Mouse (Mus musculus) forebrain, embryonic 14.5 days (tissue): ENCODE data around the gene Il9r. TPM values are rescaled to one million over a fixed set of nuclear protein-coding genes. Genes with fewer than 3 reads are reported as not detected.

ENCODE experiments used
- ATAC-seq: fragments of 200-750 bp; cut with Nextera tagmentation; 2 replicates; pipeline ENCODE4 v1.8.0; 2017; ENCODE audit warnings: mild to moderate bottlenecking, moderate library complexity
- DNase-seq: peaks from one replicate; pipeline ENCODE4 v3.0.0-alpha.2; 2015; ENCODE audit warnings: low spot score
- H3K27ac ChIP-seq: fragments of 300-500 bp; sonication (generic); 2 replicates; pipeline ENCODE4 v1.5.1; 2014; ENCODE audit warnings: low read depth, mild to moderate bottlenecking, control low read depth, low read length, moderate library complexity
- H3K27me3 ChIP-seq: fragments of 300-500 bp; sonication (generic); replicated peaks from 2 replicates; pipeline ENCODE4 v1.6.1; 2014; ENCODE audit warnings: low read length, control low read depth, mixed read lengths; ENCODE audit not compliant: control insufficient read depth, insufficient read depth
- H3K36me3 ChIP-seq: fragments of 300-500 bp; sonication (generic); 2 replicates; pipeline ENCODE4 v1.6.1; 2014; ENCODE audit warnings: low read length, control low read depth; ENCODE audit not compliant: control insufficient read depth, insufficient read depth
- H3K4me1 ChIP-seq: fragments of 300-500 bp; sonication (generic); 2 replicates; pipeline ENCODE4 v1.6.1; 2014; ENCODE audit warnings: antibody characterized with exemption, low read length, control low read depth; ENCODE audit not compliant: control insufficient read depth, insufficient read depth
- H3K4me2 ChIP-seq: fragments of 300-500 bp; sonication (generic); 2 replicates; pipeline ENCODE4 v1.6.1; 2014; ENCODE audit warnings: mild to moderate bottlenecking, control low read depth, low read length
- H3K4me3 ChIP-seq: fragments of 300-500 bp; sonication (generic); 2 replicates; pipeline ENCODE4 v1.5.1; 2014; ENCODE audit warnings: low read depth, low read length, control low read depth
- H3K9ac ChIP-seq: fragments of 300-500 bp; sonication (generic); 2 replicates; pipeline ENCODE4 v1.6.1; 2014; ENCODE audit warnings: mild to moderate bottlenecking, low read length, control low read depth, moderate library complexity
- H3K9me3 ChIP-seq: fragments of 300-500 bp; sonication (generic); replicated peaks from 2 replicates; pipeline ENCODE4 v1.6.1; 2016; ENCODE audit warnings: low read length, control low read depth, mixed read lengths; ENCODE audit not compliant: control insufficient read depth
- WGBS: fragments of 180-500 bp; shearing (Covaris S2); extraction: QIAGEN DNeasy Blood & Tissue Kit; methylation state at CpG from one replicate; pipeline ENCODE4 v1.1.7; 2014; 5-methylcytosine and 5-hydroxymethylcytosine counted together
- polyA plus RNA-seq: library from polyadenylated mRNA; unstranded; fragments of >200 nt; fragmentation: Nextera tagmentation; extraction: Ambion mirVana; gene quantifications from 2 replicates; pipeline ENCODE4 v1.2.1, GENCODE M21; 2014

Gene Il9r
- polyA plus RNA-seq, 1 experiment from 2014 or later, result not detected

GRCm38 (mm10) chr11:32196727-32197126, 3.4 kb downstream of the Il9r start:
- ATAC-seq, result no peak
- Histone ChIP-seq H3K4me2 (no peak overlapping the region), H3K4me3 (no peak overlapping the region), H3K36me3 (no peaks in the 10 kb centered on the region), H3K4me1 (no peaks in the 10 kb centered on the region), H3K9me3 (no peaks in the 10 kb centered on the region), H3K9ac (no peak overlapping the region), H3K27me3 (no peaks in the 10 kb centered on the region), H3K27ac (no peak overlapping the region)
- 79% methylated on average over 6 of the region's 6 CpGs for WGBS
- DNase-seq, result no peak

- DNase-seq (no peak), ATAC-seq (no peak)
- Histone ChIP-seq H3K36me3 (no peaks in the 10 kb centered on the region), H3K4me2 (no peak overlapping the region), H3K9ac (no peak overlapping the region; the same call in 1 of the 2 replicates), H3K27ac (no peak overlapping the region), H3K4me3 (no peak overlapping the region), H3K4me1 (no peaks in the 10 kb centered on the region), H3K9me3 (no peaks in the 10 kb centered on the region), H3K27me3 (no peaks in the 10 kb centered on the region)
- WGBS, result 31% methylated on average over 11 of the region's 11 CpGs
Measured at GRCm38 (mm10) chr11:32195867-32196540, 4.1 kb downstream of the Il9r start.

- no peak overlapping the region for H3K4me2 ChIP-seq
- no peaks in the 10 kb centered on the region for H3K9me3 ChIP-seq
- H3K9ac ChIP-seq, result no peak overlapping the region
- no peaks in the 10 kb centered on the region for H3K36me3 ChIP-seq
- no peaks in the 10 kb centered on the region for H3K27me3 ChIP-seq
- H3K4me3 ChIP-seq, result no peak overlapping the region
- ATAC-seq (no peak), DNase-seq (no peak)
- no peaks in the 10 kb centered on the region for H3K4me1 ChIP-seq
- no peak overlapping the region for H3K27ac ChIP-seq
- WGBS, result 83% methylated on average over 5 of the region's 5 CpGs
Measured at GRCm38 (mm10) chr11:32194626-32195025, 5.5 kb downstream of the Il9r start.

- H3K4me3 ChIP-seq, result no peak overlapping the region
- H3K9ac ChIP-seq, result no peak overlapping the region
- no peaks in the 10 kb centered on the region for H3K4me1 ChIP-seq
- ATAC-seq (no peak), DNase-seq (no peak)
- no peak overlapping the region for H3K4me2 ChIP-seq
- H3K36me3 ChIP-seq, result no peaks in the 10 kb centered on the region
- H3K27ac ChIP-seq, result no peak overlapping the region
- H3K27me3 ChIP-seq, result no peaks in the 10 kb centered on the region
- 87% methylated on average over 10 of the region's 10 CpGs for WGBS
- H3K9me3 ChIP-seq, result no peaks in the 10 kb centered on the region
Measured at GRCm38 (mm10) chr11:32194086-32194485, 6.0 kb downstream of the Il9r start.

GRCm38 (mm10) chr11:32193156-32193555, 6.9 kb downstream of the Il9r start:
- 95% methylated on average over 10 of the region's 10 CpGs for WGBS
- no peaks in the 10 kb centered on the region for H3K9me3 ChIP-seq
- H3K4me3 ChIP-seq, result no peak overlapping the region
- H3K9ac ChIP-seq, result no peak overlapping the region
- no peak for DNase-seq
- no peak overlapping the region for H3K4me2 ChIP-seq
- H3K4me1 ChIP-seq, result no peaks in the 10 kb centered on the region
- no peak for ATAC-seq
- H3K36me3 ChIP-seq, result no peaks in the 10 kb centered on the region
- no peaks in the 10 kb centered on the region for H3K27me3 ChIP-seq
- H3K27ac ChIP-seq, result no peak overlapping the region

GRCm38 (mm10) chr11:32190603-32191110, 9.4 kb downstream of the Il9r start:
- DNase-seq (no peak), ATAC-seq (no peak)
- WGBS, result 78% methylated on average over 13 of the region's 13 CpGs
- Histone ChIP-seq H3K4me2 (no peak overlapping the region), H3K9me3 (no peaks in the 10 kb centered on the region), H3K27me3 (no peaks in the 10 kb centered on the region), H3K4me3 (no peak overlapping the region), H3K9ac (no peak overlapping the region), H3K36me3 (no peaks in the 10 kb centered on the region), H3K4me1 (no peaks in the 10 kb centered on the region), H3K27ac (no peak overlapping the region)

GRCm38 (mm10) chr11:32190119-32190518, 10.0 kb downstream of the Il9r start:
- Histone ChIP-seq H3K4me1 (no peaks in the 10 kb centered on the region), H3K4me3 (no peak overlapping the region), H3K36me3 (no peaks in the 10 kb centered on the region), H3K27ac (no peak overlapping the region), H3K9me3 (no peaks in the 10 kb centered on the region), H3K9ac (no peak overlapping the region), H3K27me3 (no peaks in the 10 kb centered on the region), H3K4me2 (no peak overlapping the region)
- DNase-seq (no peak), ATAC-seq (no peak)
- WGBS, result 76% methylated on average over 9 of the region's 9 CpGs

GRCm38 (mm10) chr11:32189434-32189833, 10.6 kb downstream of the Il9r start:
- ATAC-seq (no peak), DNase-seq (no peak)
- H3K9me3 ChIP-seq, result no peaks in the 10 kb centered on the region
- WGBS, result 69% methylated on average over 5 of the region's 5 CpGs
- H3K27me3 ChIP-seq, result no peaks in the 10 kb centered on the region
- no peaks in the 10 kb centered on the region for H3K36me3 ChIP-seq
- no peak overlapping the region for H3K4me3 ChIP-seq
- no peak overlapping the region for H3K4me2 ChIP-seq
- H3K27ac ChIP-seq, result no peak overlapping the region
- no peaks in the 10 kb centered on the region for H3K4me1 ChIP-seq
- no peak overlapping the region for H3K9ac ChIP-seq

- Histone ChIP-seq H3K9me3 (no peaks in the 10 kb centered on the region), H3K27me3 (no peaks in the 10 kb centered on the region), H3K9ac (no peak overlapping the region), H3K4me1 (no peaks in the 10 kb centered on the region), H3K36me3 (no peaks in the 10 kb centered on the region), H3K4me2 (no peak overlapping the region), H3K4me3 (no peak overlapping the region), H3K27ac (no peak overlapping the region)
- DNase-seq (no peak), ATAC-seq (no peak)
- WGBS, result 79% methylated on average over 12 of the region's 12 CpGs
Measured at GRCm38 (mm10) chr11:32188881-32189280, 11.2 kb downstream of the Il9r start.
